Mouse (Mus musculus) hindbrain, embryonic 14.5 days (tissue): ENCODE measurements around the gene Aamp. TPM values are rescaled to one million over a fixed set of nuclear protein-coding genes. Genes with fewer than 3 reads are reported as not detected.

Source experiments
- ATAC-seq: fragments of 200-750 bp; cut with Nextera tagmentation; 2 replicates; pipeline ENCODE4 v1.8.0; 2017; ENCODE audit warnings: moderate number of reproducible peaks, mild to moderate bottlenecking, moderate TSS enrichment, moderate library complexity; ENCODE audit not compliant: low FRiP score
- DNase-seq: peaks from one replicate; pipeline ENCODE4 v3.0.0-alpha.2; 2015; ENCODE audit warnings: low spot score
- H3K27ac ChIP-seq: fragments of 300-500 bp; sonication (generic); 2 replicates; pipeline ENCODE4 v1.5.1; 2014; ENCODE audit warnings: mild to moderate bottlenecking, moderate library complexity
- H3K27me3 ChIP-seq: fragments of 300-500 bp; sonication (generic); 2 replicates; pipeline ENCODE4 v1.6.1; 2014; ENCODE audit warnings: mild to moderate bottlenecking, low read length, mixed read lengths; ENCODE audit not compliant: control insufficient read depth, insufficient read depth
- H3K36me3 ChIP-seq: fragments of 300-500 bp; sonication (generic); replicated peaks from 2 replicates; pipeline ENCODE4 v1.6.1; 2014; ENCODE audit not compliant: control insufficient read depth, insufficient read depth
- H3K4me1 ChIP-seq: fragments of 300-500 bp; sonication (generic); replicated peaks from 2 replicates; pipeline ENCODE4 v1.6.1; 2014; ENCODE audit warnings: antibody characterized with exemption, low read length, mixed read lengths; ENCODE audit not compliant: control insufficient read depth, insufficient read depth
- H3K4me2 ChIP-seq: fragments of 300-500 bp; sonication (generic); replicated peaks from 2 replicates; pipeline ENCODE4 v1.6.1; 2014; ENCODE audit warnings: mild to moderate bottlenecking, moderate library complexity
- H3K4me3 ChIP-seq: fragments of 300-500 bp; sonication (generic); replicated peaks from 2 replicates; pipeline ENCODE4 v1.5.1; 2014; ENCODE audit warnings: mild to moderate bottlenecking, low read length
- H3K9ac ChIP-seq: fragments of 300-500 bp; sonication (generic); 2 replicates; pipeline ENCODE4 v1.6.1; 2014
- H3K9me3 ChIP-seq: fragments of 300-500 bp; sonication (generic); 2 replicates; pipeline ENCODE4 v1.6.1; 2016; ENCODE audit warnings: low read length; ENCODE audit not compliant: control insufficient read depth
- WGBS: fragments of 180-500 bp; shearing (Covaris S2); extraction: QIAGEN DNeasy Blood & Tissue Kit; methylation state at CpG from one replicate; pipeline ENCODE4 v1.1.7; 2014; 5-methylcytosine and 5-hydroxymethylcytosine counted together
- polyA plus RNA-seq: library from polyadenylated mRNA; unstranded; fragments of >200 nt; fragmentation: Nextera tagmentation; extraction: Ambion mirVana; gene quantifications from 2 replicates; pipeline ENCODE4 v1.2.1, GENCODE M21; 2014

Aamp gene
- polyA plus RNA-seq, 1 experiment from 2014 or later = 188 TPM

DNA sequence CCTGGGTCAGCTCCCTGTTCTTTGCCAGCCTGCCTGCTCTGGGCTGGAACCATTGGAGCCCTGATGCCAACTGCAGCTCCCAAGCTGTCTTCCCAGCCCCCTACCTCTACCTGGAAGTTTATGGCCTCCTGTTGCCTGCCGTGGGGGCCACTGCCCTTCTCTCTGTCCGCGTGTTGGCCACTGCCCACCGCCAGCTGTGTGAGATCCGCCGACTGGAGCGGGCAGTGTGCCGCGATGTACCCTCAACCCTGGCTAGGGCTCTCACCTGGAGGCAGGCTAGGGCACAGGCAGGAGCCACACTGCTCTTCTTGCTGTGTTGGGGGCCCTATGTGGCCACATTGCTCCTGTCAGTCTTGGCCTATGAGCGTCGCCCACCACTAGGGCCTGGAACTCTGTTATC is 5.5 kb downstream of the Aamp start:
- DNase-seq (no peak), ATAC-seq (no peak)
- no peak overlapping the region for H3K4me3 ChIP-seq
- H3K9ac ChIP-seq = no peak overlapping the region
- H3K4me2 ChIP-seq = no peak overlapping the region
- H3K4me1 ChIP-seq = peaks cover 12% of the 10 kb centered on the region; the same call in 1 of the 2 replicates
- no peaks in the 10 kb centered on the region for H3K27me3 ChIP-seq
- H3K9me3 ChIP-seq = no peaks in the 10 kb centered on the region
- WGBS = 92% methylated on average over 11 of the region's 11 CpGs
- H3K36me3 ChIP-seq = peaks cover 36% of the 10 kb centered on the region
- no peak overlapping the region for H3K27ac ChIP-seq

DNA sequence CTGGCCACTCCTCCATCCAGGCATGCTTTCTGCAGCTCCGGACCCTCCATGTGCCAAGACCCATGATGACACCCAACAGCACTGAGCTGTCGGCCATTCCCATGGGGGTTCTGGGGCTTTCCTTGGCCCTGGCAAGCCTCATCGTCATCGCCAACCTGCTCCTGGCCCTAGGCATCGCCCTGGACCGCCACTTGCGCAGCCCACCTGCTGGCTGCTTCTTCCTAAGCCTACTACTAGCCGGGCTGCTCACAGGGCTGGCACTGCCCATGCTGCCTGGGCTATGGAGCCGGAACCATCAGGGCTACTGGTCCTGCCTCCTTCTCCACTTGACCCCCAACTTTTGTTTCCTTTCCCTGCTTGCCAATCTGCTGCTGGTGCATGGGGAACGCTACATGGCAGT is 6.0 kb downstream of the Aamp start, which contains the start of gene Gpbar1:
Gene Gpbar1 (plus strand): TSS at position 13 of the 400 bp plus-strand sequence.
- 90% methylated on average over 10 of the region's 10 CpGs for WGBS

DNA sequence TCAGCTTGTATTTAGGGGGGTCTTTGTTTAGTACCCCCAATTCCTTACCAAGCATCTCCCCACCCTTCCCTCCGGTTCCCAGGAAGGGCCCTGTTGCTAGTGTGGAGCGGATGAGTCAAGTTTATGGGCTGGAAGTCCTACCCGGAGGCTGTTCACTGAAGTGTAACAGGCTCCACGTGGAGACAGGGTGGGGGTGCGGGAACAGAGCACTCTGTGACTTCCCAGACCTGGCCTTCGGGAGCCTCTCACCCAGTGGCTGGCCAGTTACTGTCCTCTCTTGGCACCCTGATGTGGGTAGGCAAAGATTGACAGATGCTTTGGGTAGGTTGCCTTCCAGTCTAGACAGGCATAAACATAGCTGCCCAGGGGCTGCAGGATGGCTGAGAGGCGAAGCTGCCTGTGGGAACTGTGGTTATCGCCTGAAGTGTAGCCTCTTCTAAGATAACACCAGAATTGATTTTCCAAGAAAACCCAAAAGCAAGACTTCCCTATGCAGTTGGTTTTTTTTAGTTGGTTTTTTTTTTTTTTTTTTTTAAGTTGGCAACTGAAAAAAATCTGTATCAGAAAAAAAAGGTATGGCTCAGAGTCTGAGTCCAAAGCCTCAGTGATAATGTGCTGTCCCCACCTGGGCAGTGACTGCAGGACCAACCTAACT is 6.5 kb downstream of the Aamp start:
- 58% methylated on average over 8 of the region's 8 CpGs for WGBS

More for the DNA sequence above, 6.0 kb downstream of the Aamp start, which contains the start of gene Gpbar1:
- H3K36me3 ChIP-seq = peaks cover 36% of the 10 kb centered on the region
- no peaks in the 10 kb centered on the region for H3K9me3 ChIP-seq
- H3K4me1 ChIP-seq = peaks cover 8% of the 10 kb centered on the region; the same call in 1 of the 2 replicates
- no peak within 1 kb of the TSS for H3K27ac ChIP-seq
- H3K9ac ChIP-seq = no peak within 1 kb of the TSS
- no peak for DNase-seq
- H3K27me3 ChIP-seq = no peaks in the 10 kb centered on the region
- H3K4me2 ChIP-seq = no peak within 1 kb of the TSS
- H3K4me3 ChIP-seq = no peak within 1 kb of the TSS
- no peak for ATAC-seq

DNA sequence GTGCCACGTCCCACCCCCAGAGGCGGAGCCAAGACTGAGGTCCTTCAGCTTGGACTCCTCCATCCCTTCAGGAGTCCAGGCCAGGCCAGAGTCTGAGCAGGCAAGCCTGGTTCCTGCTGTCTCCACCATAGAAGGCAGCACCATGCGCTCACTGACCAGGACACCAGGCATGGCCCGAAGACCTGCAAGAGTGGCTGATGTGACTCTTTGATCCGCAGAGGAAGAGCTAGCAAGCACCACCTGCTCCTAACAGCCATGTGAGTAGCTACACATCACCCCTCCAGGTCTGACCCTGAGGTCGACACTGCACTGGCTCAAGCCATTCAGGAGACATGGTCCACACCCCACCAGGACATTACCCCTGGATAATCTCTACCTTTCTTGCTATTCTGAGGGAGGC is 7.5 kb downstream of the Aamp start:
- DNase-seq (no peak), ATAC-seq (no peak)
- Histone ChIP-seq H3K4me2 (no peak overlapping the region), H3K27ac (no peak overlapping the region), H3K4me1 (no peaks in the 10 kb centered on the region), H3K4me3 (no peak overlapping the region), H3K27me3 (no peaks in the 10 kb centered on the region), H3K9ac (no peak overlapping the region), H3K9me3 (no peaks in the 10 kb centered on the region), H3K36me3 (peaks cover 27% of the 10 kb centered on the region)
- 72% methylated on average over 6 of the region's 6 CpGs for WGBS

More for the DNA sequence above, 6.5 kb downstream of the Aamp start:
- Histone ChIP-seq H3K9ac (no peak overlapping the region), H3K36me3 (peaks cover 36% of the 10 kb centered on the region), H3K27ac (no peak overlapping the region), H3K4me2 (no peak overlapping the region), H3K9me3 (no peaks in the 10 kb centered on the region), H3K27me3 (no peaks in the 10 kb centered on the region), H3K4me3 (no peak overlapping the region), H3K4me1 (peaks cover 3% of the 10 kb centered on the region; the same call in 1 of the 2 replicates)
- no peak for ATAC-seq
- DNase-seq = no peak

DNA sequence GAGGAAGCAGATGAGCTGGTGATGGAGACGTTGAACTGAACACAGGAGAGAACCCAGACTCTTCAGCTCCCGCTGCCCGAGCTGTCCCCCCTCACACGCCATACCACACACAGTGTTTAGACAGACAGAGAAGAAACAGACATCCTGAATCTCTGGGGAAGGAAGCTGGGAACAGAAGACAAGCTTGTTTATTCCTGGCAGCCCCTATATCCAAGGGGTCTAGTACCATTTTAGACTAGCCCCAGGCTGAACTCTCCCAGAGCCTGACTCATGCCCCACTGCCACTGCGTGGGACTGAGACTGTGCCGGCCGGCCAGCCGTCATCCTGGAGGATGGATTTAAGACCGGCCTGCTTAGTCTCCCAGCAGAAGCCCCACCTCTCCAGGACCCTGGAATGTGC is 9.5 kb downstream of the Aamp start:
- H3K9me3 ChIP-seq = no peaks in the 10 kb centered on the region
- DNase-seq = no peak
- H3K4me2 ChIP-seq = no peak overlapping the region
- ATAC-seq = no peak
- WGBS = 49% methylated on average over 9 of the region's 9 CpGs
- H3K27me3 ChIP-seq = no peaks in the 10 kb centered on the region
- H3K27ac ChIP-seq = no peak overlapping the region
- H3K4me3 ChIP-seq = no peak overlapping the region
- peaks cover 7% of the 10 kb centered on the region for H3K36me3 ChIP-seq
- H3K4me1 ChIP-seq = no peaks in the 10 kb centered on the region
- H3K9ac ChIP-seq = no peak overlapping the region

DNA sequence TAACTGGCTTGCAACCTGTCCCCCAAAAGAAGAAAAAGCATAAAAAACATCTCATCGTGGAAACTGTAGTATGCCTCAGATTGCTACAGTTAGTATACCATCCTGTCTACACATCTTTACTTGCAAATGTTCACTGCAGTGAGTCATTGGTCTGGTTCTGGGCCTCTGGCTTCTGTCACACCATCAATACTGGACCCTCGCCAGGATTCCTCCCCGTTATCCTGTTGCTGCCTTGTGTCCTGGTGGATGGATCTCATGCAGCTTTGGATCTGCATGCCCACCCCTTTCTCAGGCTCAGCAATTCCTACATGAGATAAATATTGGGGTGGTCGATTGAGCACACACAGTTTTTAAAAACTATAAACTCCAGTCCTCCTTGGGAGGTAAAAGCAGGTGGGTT is 12.9 kb downstream of the Aamp start:
- Histone ChIP-seq H3K36me3 (peaks cover 24% of the 10 kb centered on the region), H3K9ac (no peak overlapping the region), H3K27me3 (no peaks in the 10 kb centered on the region), H3K27ac (no peak overlapping the region), H3K9me3 (no peaks in the 10 kb centered on the region), H3K4me2 (no peak overlapping the region), H3K4me3 (no peak overlapping the region), H3K4me1 (no peaks in the 10 kb centered on the region)
- DNase-seq (no peak), ATAC-seq (no peak)
- WGBS = 81% methylated on average over 4 of the region's 4 CpGs

DNA sequence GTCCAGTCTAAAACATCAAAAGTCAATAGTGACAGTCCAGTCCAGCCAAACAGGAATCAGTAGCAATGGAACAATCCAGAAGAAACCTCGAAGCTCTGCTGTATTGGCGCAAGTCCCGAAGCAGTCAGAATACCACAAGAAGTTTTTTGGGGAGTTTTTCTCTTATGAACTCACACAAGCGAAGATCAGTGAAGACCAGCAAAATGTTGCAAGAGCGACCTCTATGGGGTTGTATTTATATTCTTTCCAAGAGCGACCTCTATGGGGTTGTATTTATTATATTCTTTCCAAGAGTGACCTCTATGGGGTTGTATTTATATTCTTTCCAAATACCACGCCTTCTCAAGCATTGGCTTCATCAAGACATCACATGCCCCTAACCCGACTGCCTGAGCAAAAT is 15.8 kb downstream of the Aamp start:
- H3K27me3 ChIP-seq = no peaks in the 10 kb centered on the region
- H3K9me3 ChIP-seq = no peaks in the 10 kb centered on the region
- H3K4me3 ChIP-seq = no peak overlapping the region
- DNase-seq (no peak), ATAC-seq (no peak)
- 91% methylated on average over 8 of the region's 8 CpGs for WGBS
- no peak overlapping the region for H3K9ac ChIP-seq
- H3K4me1 ChIP-seq = no peaks in the 10 kb centered on the region
- H3K36me3 ChIP-seq = peaks cover 53% of the 10 kb centered on the region
- no peak overlapping the region for H3K27ac ChIP-seq
- H3K4me2 ChIP-seq = no peak overlapping the region

DNA sequence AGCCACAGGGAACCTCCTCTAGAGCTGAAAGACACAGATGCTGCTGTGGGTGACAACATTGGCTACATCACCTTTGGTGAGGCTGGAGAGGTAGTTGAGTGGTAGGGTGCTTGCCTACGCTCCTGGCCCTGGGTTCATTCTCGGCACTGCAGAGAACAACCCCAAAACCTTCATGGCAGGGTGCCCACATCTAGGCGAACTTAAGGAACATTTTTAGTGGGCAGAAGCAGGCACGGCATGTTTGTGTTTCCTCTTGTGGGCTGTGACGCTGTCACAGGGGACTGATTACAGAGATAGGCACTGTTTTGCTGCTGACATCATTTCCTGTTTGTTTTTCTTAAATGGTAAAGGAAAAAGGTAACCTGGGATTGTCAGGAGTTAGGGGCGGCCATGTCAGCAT is 22.0 kb downstream of the Aamp start:
- H3K9me3 ChIP-seq = no peaks in the 10 kb centered on the region
- H3K4me2 ChIP-seq = no peak overlapping the region
- H3K9ac ChIP-seq = no peak overlapping the region
- H3K36me3 ChIP-seq = peaks cover 92% of the 10 kb centered on the region
- no peak for ATAC-seq
- H3K27me3 ChIP-seq = no peaks in the 10 kb centered on the region
- DNase-seq = no peak
- H3K27ac ChIP-seq = no peak overlapping the region
- H3K4me1 ChIP-seq = no peaks in the 10 kb centered on the region
- no peak overlapping the region for H3K4me3 ChIP-seq
- 91% methylated on average over 6 of the region's 6 CpGs for WGBS

DNA sequence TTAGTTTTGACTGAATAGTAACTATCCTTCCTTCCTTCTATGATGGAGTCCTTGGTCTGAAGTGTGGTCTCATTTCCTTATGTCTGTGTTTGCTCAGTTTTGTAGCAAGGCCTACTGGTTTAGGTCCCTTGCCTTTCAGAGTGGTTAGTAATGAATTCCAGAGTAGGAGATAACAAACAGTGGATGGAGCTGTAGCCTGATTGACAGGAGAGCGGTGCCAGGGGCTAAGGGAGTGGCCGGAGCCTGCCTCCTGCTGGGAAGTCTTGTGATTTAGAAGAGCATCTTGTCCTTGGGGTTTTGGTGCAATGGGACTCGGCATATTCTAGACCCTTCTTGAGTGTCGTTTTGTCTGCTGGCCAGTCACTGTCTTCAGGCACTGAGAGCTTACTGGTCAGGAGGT is 27.8 kb downstream of the Aamp start:
- Histone ChIP-seq H3K4me3 (no peak overlapping the region), H3K9ac (no peak overlapping the region), H3K9me3 (no peaks in the 10 kb centered on the region), H3K4me2 (no peak overlapping the region), H3K27ac (no peak overlapping the region), H3K4me1 (no peaks in the 10 kb centered on the region), H3K36me3 (peaks cover 90% of the 10 kb centered on the region), H3K27me3 (no peaks in the 10 kb centered on the region)
- 83% methylated on average over 4 of the region's 4 CpGs for WGBS
- ATAC-seq = no peak
- no peak for DNase-seq
